Mouse (Mus musculus): Measurements from ENCODE around the gene Kif24. TPM values are rescaled to one million over a fixed set of nuclear protein-coding genes. Genes with fewer than 3 reads are reported as not detected.

Kif24 gene
- polyA plus RNA-seq (2015; fragmentation: Nextera tagmentation; extraction: Ambion mirVana): 5.8 and 6.5 TPM in 2 replicates

GRCm38 (mm10) chr4:41464345-41465286, at the start of gene Kif24, which contains the start of gene Nudt2:
Gene Kif24, minus strand, starts transcription at chr4:41464887.
Gene Nudt2, plus strand, starts transcription at chr4:41465151.
- WGBS: under 1% methylated on average over 70 of the region's 70 CpGs
- Histone ChIP-seq H3K36me3 (ENCODE audit: insufficient read depth, low read length) (no peaks in the 10 kb centered on the region), H3K9ac (replicated peaks; ENCODE audit: low read length) (peak within 1 kb of the TSS; percentile 85)

GRCm38 (mm10) chr4:41513714-41514113, 49.0 kb upstream of the Kif24 start:
- Histone ChIP-seq H3K9ac (replicated peaks; ENCODE audit: low read length) (no peak overlapping the region), H3K9me3 (ENCODE audit: low read length) (no peaks in the 10 kb centered on the region), H3K4me3 (ENCODE audit: low read length) (no peak overlapping the region), H3K27me3 (ENCODE audit: insufficient read depth, low read length) (peaks cover 6% of the 10 kb centered on the region), H3K4me1 (ENCODE audit: insufficient read depth, low read length) (no peaks in the 10 kb centered on the region), H3K27ac (ENCODE audit: low read length) (no peak overlapping the region), H3K36me3 (ENCODE audit: insufficient read depth, low read length) (no peaks in the 10 kb centered on the region), H3K4me2 (replicated peaks; ENCODE audit: low read depth, low read length) (no peak overlapping the region)
- WGBS: 17% methylated on average over 8 of the region's 8 CpGs
- no peak for ATAC-seq (ENCODE audit: low FRiP score, low TSS enrichment)

More at GRCm38 (mm10) chr4:41464345-41465286, at the start of gene Kif24, which contains the start of gene Nudt2:
- Histone ChIP-seq H3K9me3 (ENCODE audit: low read length) (no peaks in the 10 kb centered on the region), H3K27me3 (ENCODE audit: insufficient read depth, low read length) (no peaks in the 10 kb centered on the region), H3K4me3 (ENCODE audit: low read length) (peak within 1 kb of the TSS; percentile 90), H3K27ac (ENCODE audit: low read length) (peak within 1 kb of the TSS; percentile 89), H3K4me1 (ENCODE audit: insufficient read depth, low read length) (peaks cover 19% of the 10 kb centered on the region), H3K4me2 (replicated peaks; ENCODE audit: low read depth, low read length) (peak within 1 kb of the TSS; percentile 73)
- peak; percentile 99 for ATAC-seq (ENCODE audit: low FRiP score, low TSS enrichment)

- WGBS: 30% methylated on average over 4 of the region's 4 CpGs
- no peak for ATAC-seq (ENCODE audit: low FRiP score, low TSS enrichment)
- H3K4me3 ChIP-seq (ENCODE audit: low read length): no peak overlapping the region
These were observed 48.6 kb upstream of the Kif24 start for GRCm38 (mm10) chr4:41513309-41513708.

GRCm38 (mm10) chr4:41507998-41508397, 43.3 kb upstream of the Kif24 start:
- Histone ChIP-seq H3K4me2 (replicated peaks; ENCODE audit: low read depth, low read length) (no peak overlapping the region), H3K9ac (replicated peaks; ENCODE audit: low read length) (no peak overlapping the region), H3K4me1 (ENCODE audit: insufficient read depth, low read length) (peaks cover 17% of the 10 kb centered on the region), H3K27ac (ENCODE audit: low read length) (no peak overlapping the region), H3K27me3 (ENCODE audit: insufficient read depth, low read length) (0 out of 2 replicates have a peak, but pooled peaks cover 3% of the 10 kb centered on the region), H3K4me3 (ENCODE audit: low read length) (no peak overlapping the region), H3K9me3 (ENCODE audit: low read length) (no peaks in the 10 kb centered on the region), H3K36me3 (ENCODE audit: insufficient read depth, low read length) (no peaks in the 10 kb centered on the region)
- no peak for ATAC-seq (ENCODE audit: low FRiP score, low TSS enrichment)
- 56% methylated on average over 7 of the region's 7 CpGs for WGBS

More at GRCm38 (mm10) chr4:41513309-41513708, 48.6 kb upstream of the Kif24 start:
- H3K36me3 ChIP-seq (ENCODE audit: insufficient read depth, low read length): no peaks in the 10 kb centered on the region
- no peak overlapping the region for H3K27ac ChIP-seq (ENCODE audit: low read length)
- no peak overlapping the region for H3K9ac ChIP-seq (replicated peaks; ENCODE audit: low read length)
- H3K4me1 ChIP-seq (ENCODE audit: insufficient read depth, low read length): no peaks in the 10 kb centered on the region
- no peak overlapping the region for H3K4me2 ChIP-seq (replicated peaks; ENCODE audit: low read depth, low read length)
- H3K9me3 ChIP-seq (ENCODE audit: low read length): no peaks in the 10 kb centered on the region
- peaks cover 7% of the 10 kb centered on the region for H3K27me3 ChIP-seq (ENCODE audit: insufficient read depth, low read length)

GRCm38 (mm10) chr4:41507326-41507924, 42.7 kb upstream of the Kif24 start:
- 2% methylated on average over 22 of the region's 22 CpGs for WGBS
- Histone ChIP-seq H3K36me3 (ENCODE audit: insufficient read depth, low read length) (no peaks in the 10 kb centered on the region), H3K27me3 (ENCODE audit: insufficient read depth, low read length) (0 out of 2 replicates have a peak, but pooled peaks cover 5% of the 10 kb centered on the region), H3K4me3 (ENCODE audit: low read length) (peak overlapping the region; percentile 59), H3K27ac (ENCODE audit: low read length) (no peak overlapping the region), H3K4me1 (ENCODE audit: insufficient read depth, low read length) (peaks cover 21% of the 10 kb centered on the region), H3K9me3 (ENCODE audit: low read length) (no peaks in the 10 kb centered on the region), H3K9ac (replicated peaks; ENCODE audit: low read length) (peak overlapping the region; percentile 68), H3K4me2 (replicated peaks; ENCODE audit: low read depth, low read length) (peak overlapping the region; percentile 94)
- no peak for ATAC-seq (ENCODE audit: low FRiP score, low TSS enrichment)

- Histone ChIP-seq H3K36me3 (ENCODE audit: insufficient read depth, low read length) (no peaks in the 10 kb centered on the region), H3K9ac (replicated peaks; ENCODE audit: low read length) (peak overlapping the region; percentile 68), H3K27me3 (ENCODE audit: insufficient read depth, low read length) (peaks cover 10% of the 10 kb centered on the region; the same call in 1 of the 2 replicates), H3K4me1 (ENCODE audit: insufficient read depth, low read length) (peaks cover 26% of the 10 kb centered on the region), H3K27ac (ENCODE audit: low read length) (no peak overlapping the region), H3K4me3 (ENCODE audit: low read length) (peak overlapping the region; percentile 59), H3K9me3 (ENCODE audit: low read length) (no peaks in the 10 kb centered on the region), H3K4me2 (replicated peaks; ENCODE audit: low read depth, low read length) (peak overlapping the region; percentile 94)
- WGBS: under 1% methylated on average over 29 of the region's 29 CpGs
- peak; percentile 52 for ATAC-seq (ENCODE audit: low FRiP score, low TSS enrichment)
These were observed 42.2 kb upstream of the Kif24 start for GRCm38 (mm10) chr4:41506906-41507305.

GRCm38 (mm10) chr4:41506156-41506555, 41.5 kb upstream of the Kif24 start:
- no peak for ATAC-seq (ENCODE audit: low FRiP score, low TSS enrichment)
- no peaks in the 10 kb centered on the region for H3K9me3 ChIP-seq (ENCODE audit: low read length)
- 11% methylated on average over 13 of the region's 13 CpGs for WGBS
- H3K36me3 ChIP-seq (ENCODE audit: insufficient read depth, low read length): no peaks in the 10 kb centered on the region
- no peak overlapping the region for H3K27ac ChIP-seq (ENCODE audit: low read length)
- peak overlapping the region; percentile 68; the same call in 1 of the 2 replicates for H3K9ac ChIP-seq (replicated peaks; ENCODE audit: low read length)
- H3K4me3 ChIP-seq (ENCODE audit: low read length): no peak overlapping the region
- H3K27me3 ChIP-seq (ENCODE audit: insufficient read depth, low read length): peaks cover 18% of the 10 kb centered on the region
- H3K4me1 ChIP-seq (ENCODE audit: insufficient read depth, low read length): peaks cover 29% of the 10 kb centered on the region
- peak overlapping the region; percentile 94 for H3K4me2 ChIP-seq (replicated peaks; ENCODE audit: low read depth, low read length)

GRCm38 (mm10) chr4:41505131-41505551, 40.5 kb upstream of the Kif24 start:
- Histone ChIP-seq H3K9me3 (ENCODE audit: low read length) (no peaks in the 10 kb centered on the region), H3K36me3 (ENCODE audit: insufficient read depth, low read length) (no peaks in the 10 kb centered on the region), H3K9ac (replicated peaks; ENCODE audit: low read length) (no peak overlapping the region), H3K4me1 (ENCODE audit: insufficient read depth, low read length) (peaks cover 29% of the 10 kb centered on the region), H3K27me3 (ENCODE audit: insufficient read depth, low read length) (peaks cover 28% of the 10 kb centered on the region), H3K4me3 (ENCODE audit: low read length) (no peak overlapping the region), H3K4me2 (replicated peaks; ENCODE audit: low read depth, low read length) (no peak overlapping the region), H3K27ac (ENCODE audit: low read length) (no peak overlapping the region)
- 50% methylated on average over 11 of the region's 11 CpGs for WGBS
- no peak for ATAC-seq (ENCODE audit: low FRiP score, low TSS enrichment)

GRCm38 (mm10) chr4:41504325-41504724, 39.6 kb upstream of the Kif24 start:
- peaks cover 36% of the 10 kb centered on the region for H3K27me3 ChIP-seq (ENCODE audit: insufficient read depth, low read length)
- no peak overlapping the region for H3K4me3 ChIP-seq (ENCODE audit: low read length)
- H3K9ac ChIP-seq (replicated peaks; ENCODE audit: low read length): no peak overlapping the region
- H3K36me3 ChIP-seq (ENCODE audit: insufficient read depth, low read length): no peaks in the 10 kb centered on the region
- H3K4me2 ChIP-seq (replicated peaks; ENCODE audit: low read depth, low read length): no peak overlapping the region
- peaks cover 31% of the 10 kb centered on the region for H3K4me1 ChIP-seq (ENCODE audit: insufficient read depth, low read length)
- no peak for ATAC-seq (ENCODE audit: low FRiP score, low TSS enrichment)
- no peak overlapping the region for H3K27ac ChIP-seq (ENCODE audit: low read length)
- no peaks in the 10 kb centered on the region for H3K9me3 ChIP-seq (ENCODE audit: low read length)
- 73% methylated on average over 5 of the region's 5 CpGs for WGBS
